Mouse (Mus musculus) forebrain, embryonic 16.5 days (tissue): ENCODE measurements at regions not wholly inside any gene's neighbourhood (a gene's known extent, or its start where the extent isn't known, plus 50 kb on each side); places are given as distances from the start of the nearest gene placed in this dataset.

Source experiments
- ATAC-seq: fragments of 200-750 bp; cut with Nextera tagmentation; 2 replicates; pipeline ENCODE4 v1.8.0; 2017; ENCODE audit warnings: mild to moderate bottlenecking, moderate library complexity
- H3K27ac ChIP-seq: fragments of 300-500 bp; sonication (generic); 2 replicates; pipeline ENCODE4 v1.5.1; 2014; ENCODE audit warnings: low read length, control low read depth
- H3K27me3 ChIP-seq: fragments of 300-500 bp; sonication (generic); replicated peaks from 2 replicates; pipeline ENCODE4 v1.6.1; 2014; ENCODE audit warnings: low read length; ENCODE audit not compliant: control insufficient read depth, insufficient read depth
- H3K36me3 ChIP-seq: fragments of 300-500 bp; sonication (generic); 2 replicates; pipeline ENCODE4 v1.6.1; 2014; ENCODE audit not compliant: control insufficient read depth, insufficient read depth
- H3K4me1 ChIP-seq: fragments of 300-500 bp; sonication (generic); replicated peaks from 2 replicates; pipeline ENCODE4 v1.6.1; 2014; ENCODE audit warnings: low read length; ENCODE audit not compliant: control insufficient read depth, insufficient read depth
- H3K4me2 ChIP-seq: fragments of 300-500 bp; sonication (generic); 2 replicates; pipeline ENCODE4 v1.6.1; 2014; ENCODE audit warnings: mild to moderate bottlenecking, low read length, control low read depth
- H3K4me3 ChIP-seq: fragments of 300-500 bp; sonication (generic); replicated peaks from 2 replicates; pipeline ENCODE4 v1.5.1; 2014; ENCODE audit warnings: mild to moderate bottlenecking, low read length, control low read depth
- H3K9ac ChIP-seq: fragments of 300-500 bp; sonication (generic); replicated peaks from 2 replicates; pipeline ENCODE4 v1.6.1; 2014; ENCODE audit warnings: low read depth, low read length, control low read depth
- H3K9me3 ChIP-seq: fragments of 300-500 bp; sonication (generic); 2 replicates; pipeline ENCODE4 v1.6.1; 2016; ENCODE audit warnings: low read length; ENCODE audit not compliant: control insufficient read depth
- WGBS: fragments of 180-500 bp; shearing (Covaris S2); extraction: QIAGEN DNeasy Blood & Tissue Kit; methylation state at CpG from one replicate; pipeline ENCODE4 v1.1.7; 2014; 5-methylcytosine and 5-hydroxymethylcytosine counted together

- no peaks in the 10 kb centered on the region for H3K36me3 ChIP-seq
- 7% methylated on average over 8 of the region's 8 CpGs for WGBS
- no peak overlapping the region for H3K9ac ChIP-seq
- peak; percentile 86 for ATAC-seq
- no peaks in the 10 kb centered on the region for H3K27me3 ChIP-seq
- peak overlapping the region; percentile 13 for H3K27ac ChIP-seq
- H3K4me1 ChIP-seq: peaks cover 11% of the 10 kb centered on the region
- H3K4me3 ChIP-seq: no peak overlapping the region
- no peak overlapping the region for H3K4me2 ChIP-seq
- no peaks in the 10 kb centered on the region for H3K9me3 ChIP-seq
Measured at GRCm38 (mm10) chr13:51345839-51346550, 62.4 kb upstream of the S1pr3 start.

GRCm38 (mm10) chr13:51348707-51349106, 59.7 kb upstream of the S1pr3 start:
- Histone ChIP-seq H3K36me3 (no peaks in the 10 kb centered on the region), H3K4me1 (peaks cover 11% of the 10 kb centered on the region), H3K9me3 (no peaks in the 10 kb centered on the region), H3K4me3 (no peak overlapping the region), H3K27me3 (no peaks in the 10 kb centered on the region), H3K9ac (no peak overlapping the region), H3K4me2 (no peak overlapping the region), H3K27ac (no peak overlapping the region)
- 77% methylated on average over 4 of the region's 4 CpGs for WGBS
- no peak for ATAC-seq

DNA sequence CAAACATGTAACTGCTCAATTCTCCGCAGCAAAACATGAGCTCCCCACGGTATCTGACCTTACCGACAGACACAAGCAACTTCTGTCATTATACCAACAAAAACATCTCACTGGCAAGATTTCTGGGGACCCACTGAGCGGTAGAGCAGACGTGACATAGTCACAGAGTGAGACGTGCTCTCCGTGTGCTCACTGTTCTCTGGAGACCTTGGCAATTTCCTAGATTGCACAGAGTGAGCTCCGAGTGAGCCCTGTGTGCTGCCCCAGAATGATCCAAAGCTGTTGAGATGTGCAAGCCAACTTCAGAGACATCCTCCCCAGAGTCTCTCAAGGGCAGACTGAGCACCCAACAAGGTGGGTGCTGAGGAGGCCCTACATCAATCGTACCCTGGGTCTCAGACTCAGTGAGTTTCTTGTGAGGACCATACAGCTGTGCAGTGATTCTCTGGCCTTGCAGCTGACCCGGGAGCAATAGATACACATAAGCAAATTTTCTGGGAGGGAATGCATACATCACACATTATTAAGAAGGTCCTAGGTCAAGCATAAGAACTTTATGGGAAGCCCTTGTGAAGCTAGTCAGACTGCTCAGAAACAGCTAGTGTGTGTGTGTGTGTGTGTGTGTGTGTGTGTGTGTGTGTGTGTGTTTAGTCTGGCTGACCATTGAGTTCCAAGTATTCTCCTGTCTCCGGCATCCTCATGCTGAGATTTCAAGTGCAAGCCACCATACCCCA, 58.5 kb upstream of the S1pr3 start:
- H3K4me3 ChIP-seq: no peak overlapping the region
- H3K9ac ChIP-seq: no peak overlapping the region
- no peaks in the 10 kb centered on the region for H3K9me3 ChIP-seq
- no peak overlapping the region for H3K4me2 ChIP-seq
- no peak for ATAC-seq
- H3K27me3 ChIP-seq: no peaks in the 10 kb centered on the region
- no peak overlapping the region for H3K27ac ChIP-seq
- WGBS: 84% methylated on average over 11 of the region's 11 CpGs
- no peaks in the 10 kb centered on the region for H3K36me3 ChIP-seq
- peaks cover 11% of the 10 kb centered on the region for H3K4me1 ChIP-seq

DNA sequence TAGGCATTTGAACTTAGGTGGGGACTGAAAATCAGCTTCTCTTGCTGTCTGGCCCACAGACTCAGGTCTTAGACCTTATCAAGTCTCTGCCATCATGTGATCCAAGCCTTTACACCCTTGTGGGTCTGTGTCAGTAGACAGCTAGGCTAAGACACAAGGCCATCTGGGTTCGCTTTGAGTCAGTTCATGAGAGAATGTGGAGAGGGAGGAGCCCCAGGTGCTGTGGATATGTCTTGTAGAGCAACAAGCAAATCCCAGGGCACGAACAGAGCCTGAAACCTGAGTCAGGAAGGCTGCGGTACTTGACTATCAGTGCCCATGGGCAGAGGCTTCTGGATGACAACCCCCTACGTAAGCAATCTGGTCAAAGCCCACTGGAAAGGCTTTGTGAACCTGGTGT, 55.6 kb upstream of the S1pr3 start:
- Histone ChIP-seq H3K4me1 (no peaks in the 10 kb centered on the region), H3K27ac (no peak overlapping the region), H3K27me3 (no peaks in the 10 kb centered on the region), H3K36me3 (no peaks in the 10 kb centered on the region), H3K9me3 (no peaks in the 10 kb centered on the region), H3K9ac (no peak overlapping the region), H3K4me2 (no peak overlapping the region), H3K4me3 (no peak overlapping the region)
- ATAC-seq: no peak
- WGBS: 92% methylated on average over 4 of the region's 4 CpGs

GRCm38 (mm10) chr13:51355507-51355906, 52.9 kb upstream of the S1pr3 start:
- H3K4me1 ChIP-seq: no peaks in the 10 kb centered on the region
- H3K4me2 ChIP-seq: no peak overlapping the region

More at GRCm38 (mm10) chr13:51355507-51355906, 52.9 kb upstream of the S1pr3 start:
- H3K27ac ChIP-seq: no peak overlapping the region
- no peaks in the 10 kb centered on the region for H3K27me3 ChIP-seq
- H3K36me3 ChIP-seq: no peaks in the 10 kb centered on the region
- ATAC-seq: no peak
- H3K9ac ChIP-seq: no peak overlapping the region
- H3K9me3 ChIP-seq: no peaks in the 10 kb centered on the region
- WGBS: 85% methylated on average over 2 of the region's 2 CpGs
- H3K4me3 ChIP-seq: no peak overlapping the region
